Mouse (Mus musculus): ENCODE measurements around the gene Anxa6.

- TF ChIP-seq CTCF (IDR thresholded peaks at IDR 0.05; ENCODE audit: borderline replicate concordance, control insufficient read depth, extremely low read depth, insufficient read depth, low read length, poor library complexity): no peak
- no peak for TF ChIP-seq POLR2A (IDR thresholded peaks at IDR 0.05; ENCODE audit: control insufficient read depth, extremely low read depth, insufficient read depth, low read length, poor library complexity)
Measured at GRCm38 (mm10) chr11:55019711-55020110, 13.5 kb downstream of the Anxa6 start.
